Mouse (Mus musculus) intestine, postnatal 0 days (tissue): ENCODE data around the gene Plp2. TPM values are rescaled to one million over a fixed set of nuclear protein-coding genes. Genes with fewer than 3 reads are reported as not detected.
"Not testable (repeated sequence)": the region's sequence is repeated elsewhere in the genome, so short reads cannot be mapped to it uniquely, and the experiment has no call there.

ENCODE experiments used
- ATAC-seq: fragments of 200-750 bp; cut with Nextera tagmentation; 2 replicates; pipeline ENCODE4 v1.8.0; 2017; ENCODE audit warnings: mild to moderate bottlenecking, moderate TSS enrichment, moderate library complexity
- H3K27ac ChIP-seq: fragments of 300-500 bp; sonication (generic); 2 replicates; pipeline ENCODE4 v1.5.1; 2014; ENCODE audit warnings: mild to moderate bottlenecking, low read depth, low read length, moderate library complexity
- H3K27me3 ChIP-seq: fragments of 300-500 bp; sonication (generic); replicated peaks from 2 replicates; pipeline ENCODE4 v1.6.1; 2014; ENCODE audit warnings: low read length, mixed read lengths; ENCODE audit not compliant: control insufficient read depth, insufficient read depth
- H3K36me3 ChIP-seq: fragments of 300-500 bp; sonication (generic); 2 replicates; pipeline ENCODE4 v1.6.1; 2014; ENCODE audit warnings: mild to moderate bottlenecking, moderate library complexity; ENCODE audit not compliant: control insufficient read depth, insufficient read depth
- H3K4me1 ChIP-seq: fragments of 300-500 bp; sonication (generic); replicated peaks from 2 replicates; pipeline ENCODE4 v1.6.1; 2014; ENCODE audit warnings: antibody characterized with exemption, low read length, mixed read lengths; ENCODE audit not compliant: control insufficient read depth, insufficient read depth
- H3K4me2 ChIP-seq: fragments of 300-500 bp; sonication (generic); replicated peaks from 2 replicates; pipeline ENCODE4 v1.6.1; 2014; ENCODE audit warnings: low read depth, mild to moderate bottlenecking, moderate library complexity
- H3K4me3 ChIP-seq: fragments of 300-500 bp; sonication (generic); 2 replicates; pipeline ENCODE4 v1.5.1; 2014; ENCODE audit warnings: low read depth, low read length
- H3K9ac ChIP-seq: fragments of 300-500 bp; sonication (generic); 2 replicates; pipeline ENCODE4 v1.6.1; 2014; ENCODE audit warnings: mild to moderate bottlenecking, low read depth, low read length
- H3K9me3 ChIP-seq: fragments of 300-500 bp; sonication (generic); 2 replicates; pipeline ENCODE4 v1.6.1; 2016; ENCODE audit warnings: mixed run types; ENCODE audit not compliant: control insufficient read depth
- CTCF ChIP-seq: sonication (generic); IDR thresholded peaks from 2 replicates; pipeline ENCODE4 v1.5.1; 2016; ENCODE audit warnings: low read depth, mild to moderate bottlenecking, control low read depth, antibody characterized with exemption, moderate library complexity
- WGBS: fragments of 180-500 bp; shearing (Covaris S2); extraction: QIAGEN DNeasy Blood & Tissue Kit; methylation state at CpG from one replicate; pipeline ENCODE4 v1.1.7; 2014; 5-methylcytosine and 5-hydroxymethylcytosine counted together
- polyA plus RNA-seq: library from polyadenylated mRNA; unstranded; fragments of >200 nt; fragmentation: Nextera tagmentation; extraction: Ambion mirVana; gene quantifications from 2 replicates; pipeline ENCODE4 v1.2.1, GENCODE M21; 2015

Gene Plp2
- 113 and 124 TPM in 2 replicates for polyA plus RNA-seq

DNA sequence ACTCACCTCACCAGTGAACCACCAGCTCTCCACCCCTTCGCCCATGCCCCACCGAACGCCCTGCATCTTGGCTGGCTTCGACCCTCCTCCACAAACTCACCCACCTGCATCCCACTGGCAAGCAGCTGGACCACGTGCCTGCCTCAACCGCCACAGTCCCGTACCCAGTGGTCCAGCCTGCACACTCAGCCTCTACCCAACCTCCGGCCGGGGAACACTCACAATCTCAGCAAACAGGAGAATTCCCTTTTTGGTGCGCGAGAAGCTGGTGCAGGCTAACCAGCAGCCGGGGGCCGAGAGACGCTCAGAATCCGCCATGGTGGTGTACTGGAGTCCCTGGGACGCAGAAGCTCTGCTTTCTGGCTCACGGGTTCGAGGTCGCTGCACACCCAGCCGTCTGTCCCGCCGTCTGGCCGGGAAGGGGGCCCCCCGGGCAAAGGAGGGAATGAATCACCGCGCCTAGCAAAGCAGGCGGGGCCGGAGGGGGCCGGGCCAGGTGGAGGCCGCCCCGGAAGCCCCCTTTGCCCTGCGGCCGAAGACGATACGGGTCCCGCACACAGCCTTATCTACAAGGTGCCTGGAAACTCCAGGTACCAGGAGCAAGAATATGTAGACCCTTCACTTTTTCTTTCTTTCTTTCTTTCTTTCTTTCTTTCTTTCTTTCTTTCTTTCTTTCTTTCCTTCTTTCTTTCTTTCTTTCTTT, at the start of gene Plp2:
TSS of gene Plp2 (minus strand) at position 470 of the 703 bp plus-strand sequence.
- no peaks in the 10 kb centered on the region for H3K27me3 ChIP-seq
- H3K36me3 ChIP-seq, result peaks cover 10% of the 10 kb centered on the region; the same call in 1 of the 2 replicates
- H3K4me1 ChIP-seq, result no peaks in the 10 kb centered on the region
- no peaks in the 10 kb centered on the region for H3K9me3 ChIP-seq
- H3K9ac ChIP-seq, result peak within 1 kb of the TSS; percentile 60
- peak within 1 kb of the TSS; percentile 60 for H3K27ac ChIP-seq
- peak within 1 kb of the TSS; percentile 67 for H3K4me2 ChIP-seq
- no peak for TF ChIP-seq CTCF
- peak; percentile 52 for ATAC-seq
- WGBS, result 28% methylated on average over 35 of the region's 36 CpGs
- peak within 1 kb of the TSS; percentile 51 for H3K4me3 ChIP-seq

DNA sequence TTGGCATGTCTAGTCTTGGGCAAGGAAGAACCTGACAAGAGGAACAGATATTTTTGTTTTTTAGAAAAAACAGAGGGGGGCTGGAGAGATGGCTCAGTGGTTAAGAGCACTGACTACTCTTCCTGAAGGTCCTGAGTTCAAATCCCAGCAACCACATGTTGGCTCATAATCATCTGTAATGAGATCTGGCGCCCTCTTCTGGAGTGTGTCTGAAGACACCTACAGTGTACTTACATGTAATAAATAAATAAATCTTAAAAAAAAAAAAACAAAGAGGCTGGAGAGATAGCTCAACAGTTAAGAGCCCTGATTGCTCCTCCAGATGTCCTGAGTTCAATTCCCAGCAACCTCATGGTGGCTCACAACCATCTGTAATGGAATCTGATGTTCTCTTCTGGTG, 44.9 kb upstream of the Plp2 start:
- ATAC-seq, H3K4me3 ChIP-seq, H3K27me3 ChIP-seq, H3K9ac ChIP-seq, H3K36me3 ChIP-seq, H3K4me2 ChIP-seq, H3K4me1 ChIP-seq, H3K27ac ChIP-seq, H3K9me3 ChIP-seq: not testable (repeated sequence)
- 36% methylated on average over 1 of the region's 1 CpGs for WGBS
- TF ChIP-seq CTCF, result peak; percentile 24; the same call in 1 of the 2 replicates

DNA sequence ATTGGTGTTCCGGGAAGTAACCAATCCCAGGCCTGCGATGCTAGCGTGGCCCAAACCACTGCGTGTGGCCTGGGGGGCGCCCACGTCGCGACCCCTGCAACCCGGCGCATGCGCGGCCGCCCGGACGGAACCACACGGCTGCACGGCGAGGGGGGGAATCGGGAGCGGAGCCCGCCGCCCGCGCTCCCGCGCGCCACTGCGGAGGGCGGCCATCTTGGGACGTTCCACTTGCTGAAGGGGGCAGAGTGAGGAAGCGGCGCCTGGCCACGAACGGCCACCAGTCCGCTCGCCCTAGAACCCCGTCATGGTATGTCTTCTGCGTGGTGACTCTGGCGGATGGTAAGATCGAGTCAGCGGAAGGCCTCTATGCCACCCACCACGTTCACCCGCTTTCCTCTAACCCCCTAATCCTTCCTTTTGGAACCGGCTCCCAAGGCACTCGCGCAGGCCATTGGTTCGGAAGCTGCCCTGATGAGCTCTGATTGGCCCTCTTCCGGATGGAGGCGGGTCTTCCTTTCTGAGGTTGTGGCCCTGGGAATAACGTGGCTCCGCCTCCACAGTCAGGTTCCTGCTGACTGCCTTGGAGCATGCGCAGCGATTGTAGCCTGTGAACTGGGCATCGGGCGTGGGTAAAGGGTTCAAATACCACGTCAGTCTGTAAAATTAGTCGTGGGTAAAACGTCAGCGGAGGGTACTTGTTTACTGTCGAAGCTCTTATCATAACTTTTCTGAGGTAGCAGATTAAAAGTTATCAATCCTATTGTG, 43.1 kb upstream of the Plp2 start, which contains the start of gene Wdr45:
TSS of gene Wdr45 (plus strand) at position 199 of the 765 bp plus-strand sequence.
- WGBS, result 19% methylated on average over 39 of the region's 60 CpGs
- peak; percentile 98 for ATAC-seq

DNA sequence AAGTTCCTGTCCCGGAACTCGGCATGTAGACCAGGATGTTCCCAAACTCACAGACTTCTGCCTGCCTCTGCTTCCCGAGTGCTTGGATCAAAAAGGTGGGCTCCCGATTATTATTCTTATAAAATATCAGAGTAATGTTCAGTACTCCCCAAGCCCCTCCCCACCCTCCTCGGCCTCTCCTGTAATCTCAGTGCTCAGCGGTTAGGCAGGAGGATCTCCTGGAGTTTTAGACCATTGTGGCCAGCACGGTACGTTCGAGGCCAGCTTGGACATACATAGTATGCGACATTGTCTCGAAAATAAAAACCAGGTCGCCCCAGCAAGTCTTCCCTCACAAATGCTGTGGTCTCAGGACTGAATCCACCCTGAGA, 42.6 kb upstream of the Plp2 start:
- not testable (repeated sequence) for H3K9me3 ChIP-seq, H3K9ac ChIP-seq, ATAC-seq, H3K36me3 ChIP-seq, H3K27me3 ChIP-seq, H3K27ac ChIP-seq, H3K4me1 ChIP-seq
- Histone ChIP-seq H3K4me3 (peak overlapping the region; percentile 31; the same call in 1 of the 2 replicates), H3K4me2 (peak overlapping the region; percentile 54)
- 24% methylated on average over 5 of the region's 12 CpGs for WGBS

More for the DNA sequence above, 43.1 kb upstream of the Plp2 start, which contains the start of gene Wdr45:
- H3K36me3 ChIP-seq, H3K27ac ChIP-seq, H3K9ac ChIP-seq, H3K27me3 ChIP-seq, H3K9me3 ChIP-seq, H3K4me1 ChIP-seq: not testable (repeated sequence)
- H3K4me2 ChIP-seq, result peak within 1 kb of the TSS; percentile 54
- peak within 1 kb of the TSS; percentile 31; the same call in 1 of the 2 replicates for H3K4me3 ChIP-seq

DNA sequence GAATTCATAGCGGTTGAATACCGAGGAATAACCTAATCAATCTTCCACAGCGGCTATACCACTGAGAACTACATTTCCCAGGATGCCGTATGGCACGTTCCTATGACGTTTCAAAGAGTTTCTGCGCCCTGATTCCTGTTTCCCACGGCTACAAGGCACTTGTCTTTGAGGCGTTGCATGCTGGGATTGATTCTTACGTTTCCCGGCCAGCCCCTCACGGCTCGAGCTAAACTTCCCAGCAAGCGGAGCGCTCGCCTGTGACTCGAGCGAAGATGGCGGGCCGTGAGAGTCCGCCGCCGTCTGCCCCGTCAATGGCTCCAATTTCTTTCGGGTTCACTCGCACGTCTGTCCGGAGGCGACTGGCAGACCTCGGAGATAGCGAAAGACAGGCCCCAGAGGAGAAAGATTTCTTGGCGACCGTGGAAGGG, 25.8 kb upstream of the Plp2 start, which contains the start of gene Gpkow:
TSS of gene Gpkow (plus strand) at position 178 of the 428 bp plus-strand sequence.
- ATAC-seq, result peak; percentile 92
- no peaks in the 10 kb centered on the region for H3K4me1 ChIP-seq
- no peaks in the 10 kb centered on the region for H3K9me3 ChIP-seq
- peak within 1 kb of the TSS; percentile 50; the same call in 1 of the 2 replicates for H3K9ac ChIP-seq
- H3K4me2 ChIP-seq, result peak within 1 kb of the TSS; percentile 60
- WGBS, result 17% methylated on average over 33 of the region's 33 CpGs
- peak within 1 kb of the TSS; percentile 54 for H3K4me3 ChIP-seq
- no peak for TF ChIP-seq CTCF
- H3K27me3 ChIP-seq, result no peaks in the 10 kb centered on the region
- H3K36me3 ChIP-seq, result peaks cover 6% of the 10 kb centered on the region; the same call in 1 of the 2 replicates
- peak within 1 kb of the TSS; percentile 28; the same call in 1 of the 2 replicates for H3K27ac ChIP-seq

DNA sequence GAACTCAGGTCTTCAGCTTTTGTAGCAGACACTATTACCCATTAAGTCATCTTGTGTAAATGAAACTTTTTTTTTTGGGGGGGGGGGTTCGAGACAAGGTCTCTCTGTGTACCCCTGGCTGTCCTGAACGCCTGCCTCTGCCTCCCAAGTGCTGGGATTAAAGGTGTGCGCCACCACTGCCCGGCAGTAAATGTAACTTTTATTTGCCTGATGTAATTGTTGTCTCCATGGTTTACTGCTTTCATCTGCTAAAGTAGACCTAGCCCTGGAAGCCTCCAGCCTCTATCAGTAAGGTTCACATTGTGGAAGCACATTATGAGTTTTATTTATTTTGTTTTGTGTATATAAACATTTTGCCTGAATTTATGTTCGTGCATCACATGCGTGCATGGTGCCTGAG, 25.3 kb upstream of the Plp2 start:
- H3K9me3 ChIP-seq, result no peaks in the 10 kb centered on the region
- peak; percentile 35 for ATAC-seq
- H3K4me3 ChIP-seq, result peak overlapping the region; percentile 54; the same call in 1 of the 2 replicates
- TF ChIP-seq CTCF, result no peak
- no peak overlapping the region for H3K9ac ChIP-seq
- H3K4me2 ChIP-seq, result peak overlapping the region; percentile 44
- no peak overlapping the region for H3K27ac ChIP-seq
- H3K4me1 ChIP-seq, result no peaks in the 10 kb centered on the region
- WGBS, result 45% methylated on average over 6 of the region's 6 CpGs
- H3K36me3 ChIP-seq, result 0 out of 2 replicates have a peak, but pooled peaks cover 2% of the 10 kb centered on the region
- no peaks in the 10 kb centered on the region for H3K27me3 ChIP-seq
